Mouse (Mus musculus): Measurements from ENCODE around the gene S1pr4. TPM values are rescaled to one million over a fixed set of nuclear protein-coding genes. Genes with fewer than 3 reads are reported as not detected.
A peak's percentile ranks its signal among the peaks of the same experiment; 100 is the strongest.

The S1pr4 gene
- polyA plus RNA-seq, 1 experiment = 0.94 TPM

DNA sequence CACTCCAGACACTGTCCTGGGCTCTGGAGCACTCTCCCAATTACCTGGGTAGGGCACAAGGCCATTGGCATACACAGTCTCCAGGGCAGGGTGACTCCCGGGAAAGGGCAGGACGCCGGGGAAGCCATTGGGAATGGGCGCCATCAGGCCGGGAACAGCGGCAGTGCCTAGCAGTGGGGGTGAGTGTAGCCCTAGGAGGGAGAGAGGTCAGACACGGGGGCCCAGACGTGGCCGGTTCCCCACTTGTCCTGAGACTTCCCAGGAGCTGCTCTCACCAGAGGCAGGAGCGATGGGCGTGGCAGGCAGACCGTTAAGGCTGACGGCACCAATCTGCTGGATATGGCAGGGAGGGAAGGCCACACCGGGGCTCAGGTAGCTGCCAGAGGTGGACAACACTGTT lies 33.1 kb downstream of the S1pr4 start:
- DNase-seq (ENCODE audit: extremely low spot score in 1 of 2, low spot score in 1 of 2) = no peak

DNA sequence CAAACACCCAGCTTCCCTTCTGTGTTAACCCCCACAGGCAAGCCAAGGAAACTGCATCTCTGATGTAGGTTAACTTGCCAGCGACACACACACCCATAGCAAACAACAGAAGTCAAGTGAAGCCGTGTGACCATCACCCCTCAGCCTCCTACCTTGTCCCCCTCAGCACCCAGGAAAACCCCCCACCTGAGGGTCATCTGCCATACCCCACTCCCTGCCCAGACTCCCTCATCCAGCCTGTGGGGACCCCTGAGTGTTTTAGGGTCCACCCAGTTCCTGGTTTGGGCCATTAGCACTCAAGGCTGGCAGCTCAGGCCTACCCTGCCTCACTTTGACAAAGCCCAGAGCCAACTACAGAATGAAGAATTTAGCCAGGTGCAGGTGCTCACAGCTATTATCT lies 33.9 kb downstream of the S1pr4 start:
- no peak for DNase-seq (ENCODE audit: extremely low spot score in 1 of 2, low spot score in 1 of 2)

DNA sequence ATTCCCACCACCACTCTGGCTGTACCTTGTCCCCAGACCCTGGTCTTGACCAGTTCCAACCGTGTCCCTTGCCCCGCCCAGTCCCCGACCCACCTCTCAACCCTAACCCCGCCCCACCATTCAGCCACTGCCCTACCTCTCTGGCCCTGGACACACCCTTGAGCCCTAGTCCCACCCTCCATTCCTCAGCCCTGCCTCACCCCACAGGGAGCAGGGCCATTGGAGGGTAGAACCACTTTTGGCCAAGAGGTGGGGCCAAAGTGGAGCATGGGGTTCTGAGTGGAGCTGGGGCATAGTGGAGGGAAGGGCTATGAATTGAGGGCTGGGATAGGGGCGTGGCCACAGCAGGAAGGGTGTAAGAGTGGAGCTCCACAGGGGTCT lies 34.7 kb downstream of the S1pr4 start:
- DNase-seq (ENCODE audit: extremely low spot score in 1 of 2, low spot score in 1 of 2) = no peak

DNA sequence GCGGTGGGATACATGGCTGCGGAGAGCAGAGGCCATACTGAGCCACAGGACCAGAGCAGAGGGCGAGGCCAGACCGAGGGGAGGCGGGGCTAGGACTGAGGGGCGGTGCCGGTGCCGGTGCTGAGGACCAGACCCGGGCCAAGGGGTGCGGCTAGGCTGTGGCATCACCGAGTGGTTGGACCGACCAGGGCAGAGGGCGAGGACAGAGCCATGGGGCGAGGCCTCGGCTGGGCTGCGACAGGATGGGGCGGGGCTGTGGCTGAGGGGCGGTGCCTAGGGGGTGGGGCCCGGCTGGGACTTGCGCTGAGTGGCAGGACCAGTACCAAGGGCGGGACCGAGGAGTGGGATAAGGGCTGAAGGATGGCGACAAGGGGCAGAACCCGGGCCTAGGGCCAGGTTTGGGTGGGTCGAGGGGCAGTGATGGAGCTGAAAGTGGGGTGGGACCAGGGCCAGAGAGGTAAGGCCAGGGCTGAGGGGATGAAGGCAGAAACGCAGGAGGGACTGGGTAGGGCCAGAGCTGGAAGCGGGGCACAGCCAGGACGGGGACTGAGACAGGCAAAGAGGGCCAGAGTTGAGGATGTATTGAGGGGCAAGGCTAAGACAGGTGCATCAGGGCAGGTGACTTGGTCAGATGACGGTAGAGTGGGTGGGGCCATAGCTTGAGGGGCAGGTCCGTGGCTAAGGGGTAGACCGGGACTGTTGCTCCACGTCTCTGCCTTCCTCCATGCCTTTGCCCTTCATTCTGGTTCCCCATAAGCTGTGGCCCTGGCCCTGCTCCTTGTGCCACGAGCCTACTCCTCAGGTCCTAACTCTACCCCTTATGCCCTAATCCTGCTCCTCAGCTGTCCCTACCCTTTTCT lies 35.3 kb downstream of the S1pr4 start:
- DNase-seq (ENCODE audit: extremely low spot score in 1 of 2, low spot score in 1 of 2) = peak in 1 of 2 experiments; percentile 20

DNA sequence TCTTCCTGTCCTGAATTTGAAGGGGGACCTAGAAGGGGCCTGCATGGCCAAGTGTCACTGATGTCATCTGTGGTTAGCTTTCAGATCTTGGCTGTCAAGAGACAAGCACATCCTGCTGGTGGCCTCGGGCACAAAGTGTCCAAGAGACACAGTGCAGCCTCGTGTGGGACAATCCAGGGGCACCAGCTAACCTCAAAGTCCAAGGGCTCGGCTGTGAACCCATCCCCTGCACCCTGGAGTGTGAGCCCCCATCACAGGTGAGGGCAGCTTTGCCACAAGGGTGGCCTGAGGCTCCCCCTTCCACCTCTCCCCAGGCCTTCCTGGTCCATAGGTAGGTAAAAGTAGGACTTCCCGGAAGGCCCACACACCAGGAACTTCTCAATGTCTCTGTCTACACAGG lies 36.4 kb downstream of the S1pr4 start:
- peak in 1 of 2 experiments; percentile 2 for DNase-seq (ENCODE audit: extremely low spot score in 1 of 2, low spot score in 1 of 2)

DNA sequence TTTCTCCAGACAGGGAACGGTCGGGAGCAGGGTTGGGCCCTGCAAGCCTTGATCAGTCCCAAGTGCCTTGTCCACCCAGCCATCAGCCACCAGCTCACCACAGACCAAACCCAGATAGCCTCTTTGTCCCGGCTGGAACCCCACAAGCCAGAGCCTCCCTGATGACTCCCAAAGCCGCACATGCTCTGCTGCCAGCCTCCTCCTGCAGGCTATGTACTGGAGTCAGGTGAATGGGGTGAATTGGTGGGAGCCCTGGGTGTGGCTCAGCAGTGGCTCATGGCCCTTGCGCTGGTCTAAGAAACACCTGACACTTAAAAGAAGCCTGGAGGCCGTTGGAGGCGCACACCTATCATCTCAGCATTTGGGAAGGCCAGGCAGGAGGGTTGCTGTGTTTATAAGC lies 37.0 kb downstream of the S1pr4 start:
- DNase-seq (ENCODE audit: extremely low spot score in 1 of 2, low spot score in 1 of 2) = no peak

DNA sequence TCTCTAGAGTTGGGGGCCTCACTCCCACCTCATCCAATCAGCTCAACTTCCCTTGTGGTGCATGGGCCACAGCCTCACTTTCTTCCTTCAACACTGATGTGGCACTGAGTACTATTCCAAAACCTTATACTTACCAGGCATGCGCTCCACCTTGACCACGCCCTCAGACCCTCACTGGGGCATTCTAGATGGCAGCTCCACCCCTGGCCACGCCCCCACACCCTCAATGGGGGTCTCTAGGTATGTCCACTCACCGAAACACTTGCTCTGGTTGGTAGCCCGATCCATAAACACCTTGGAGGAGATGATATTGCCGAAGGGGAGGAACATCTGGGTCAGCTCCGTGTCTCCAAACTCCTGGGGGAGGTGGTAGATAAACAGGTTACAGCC lies 37.5 kb downstream of the S1pr4 start:
- DNase-seq (ENCODE audit: extremely low spot score in 1 of 2, low spot score in 1 of 2) = no peak

DNA sequence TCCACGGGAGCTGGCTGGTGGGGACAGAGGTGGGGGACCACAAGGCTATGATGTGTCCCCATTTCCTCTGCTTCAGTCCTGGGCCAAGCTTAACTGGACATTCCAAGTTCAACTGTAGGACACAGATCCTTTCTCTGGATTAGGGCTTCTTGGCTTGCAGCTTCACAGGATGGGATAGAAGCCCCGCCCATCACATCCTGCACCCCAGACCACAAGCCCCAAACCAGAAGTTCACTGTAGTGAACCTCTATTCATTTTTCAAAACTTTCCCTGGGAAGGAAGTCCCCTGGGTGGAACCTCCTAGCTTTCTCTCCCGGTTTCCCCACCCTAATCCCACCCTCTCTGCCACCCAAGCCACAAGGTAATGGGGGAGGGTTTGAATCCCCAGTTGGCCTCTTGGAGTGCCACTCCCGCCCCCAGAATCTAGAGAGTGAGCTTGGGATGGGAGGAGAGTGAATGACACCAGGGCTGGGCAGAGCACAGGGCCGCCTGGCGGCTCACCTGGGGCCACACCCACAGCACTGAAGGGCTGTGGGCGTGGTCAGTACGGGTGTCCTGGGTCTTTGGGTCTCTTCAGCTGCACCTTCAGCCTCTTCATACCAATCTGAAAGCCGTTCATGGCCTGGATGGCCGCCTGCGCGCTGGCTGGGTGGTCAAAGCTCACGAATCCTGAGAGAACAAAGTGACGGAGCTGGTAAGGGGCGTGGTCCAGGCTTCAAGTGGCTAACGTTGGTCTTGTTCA lies 38.1 kb downstream of the S1pr4 start:
- DNase-seq (ENCODE audit: extremely low spot score in 1 of 2, low spot score in 1 of 2) = no peak

DNA sequence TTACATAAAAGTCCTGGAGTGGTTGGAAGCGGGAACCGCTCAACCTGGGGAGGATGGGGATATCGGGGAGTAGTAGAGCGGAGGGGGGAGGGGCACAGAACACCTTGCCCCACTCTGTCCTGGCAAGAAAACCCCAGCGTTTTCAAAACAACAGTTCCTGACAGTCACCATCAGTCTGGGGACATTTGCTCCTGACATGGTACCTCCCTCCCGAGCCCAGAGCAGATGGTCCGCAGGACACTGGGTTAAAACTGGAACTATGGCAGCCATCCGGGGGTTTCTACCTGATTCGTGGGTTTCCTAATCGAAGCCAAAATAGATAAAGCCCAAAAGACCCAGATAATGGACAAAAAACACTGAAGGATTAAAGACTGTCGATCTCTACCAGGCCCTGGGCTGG lies 39.0 kb downstream of the S1pr4 start:
- no peak for DNase-seq (ENCODE audit: extremely low spot score in 1 of 2, low spot score in 1 of 2)

DNA sequence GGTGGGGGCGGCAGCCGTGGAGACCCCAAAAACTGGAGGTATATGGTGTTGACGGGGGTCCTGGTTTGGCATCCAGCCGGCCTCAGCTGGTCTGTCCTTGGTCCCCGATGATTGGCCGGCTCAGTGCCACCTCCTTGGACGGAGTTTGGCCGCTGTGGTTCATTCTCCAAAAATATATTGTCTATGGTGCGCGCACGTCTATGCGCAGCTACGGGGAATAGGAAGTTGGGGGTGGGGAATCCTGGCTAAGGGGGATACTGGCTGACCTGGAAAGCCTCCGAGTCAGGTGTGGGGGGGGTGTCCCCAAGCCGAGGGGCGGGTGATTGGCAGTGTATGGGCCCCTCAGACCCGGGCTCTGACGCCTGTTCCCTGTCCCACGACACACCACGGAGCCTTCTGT lies 39.5 kb downstream of the S1pr4 start:
- no peak for DNase-seq (ENCODE audit: extremely low spot score in 1 of 2, low spot score in 1 of 2)

DNA sequence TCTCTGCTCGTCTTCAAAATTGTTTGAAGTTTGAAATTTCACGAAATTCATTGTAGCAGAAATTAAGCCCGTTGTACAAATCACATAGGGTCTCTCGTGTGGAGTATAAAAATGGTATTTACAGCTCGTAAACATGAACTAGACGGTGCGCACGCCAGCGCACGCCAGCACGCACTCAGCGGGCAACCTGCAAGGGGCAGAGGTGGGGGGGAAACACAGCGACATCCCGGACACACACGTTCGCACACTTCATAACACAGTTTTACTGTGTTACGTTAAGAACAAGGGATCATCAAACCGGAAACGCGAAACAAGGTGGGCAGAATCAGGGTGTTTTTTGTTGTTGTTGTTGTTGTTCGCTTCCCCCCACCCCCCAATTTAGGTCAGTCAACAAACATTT lies 40.5 kb downstream of the S1pr4 start:
- DNase-seq (ENCODE audit: extremely low spot score in 1 of 2, low spot score in 1 of 2) = no peak

DNA sequence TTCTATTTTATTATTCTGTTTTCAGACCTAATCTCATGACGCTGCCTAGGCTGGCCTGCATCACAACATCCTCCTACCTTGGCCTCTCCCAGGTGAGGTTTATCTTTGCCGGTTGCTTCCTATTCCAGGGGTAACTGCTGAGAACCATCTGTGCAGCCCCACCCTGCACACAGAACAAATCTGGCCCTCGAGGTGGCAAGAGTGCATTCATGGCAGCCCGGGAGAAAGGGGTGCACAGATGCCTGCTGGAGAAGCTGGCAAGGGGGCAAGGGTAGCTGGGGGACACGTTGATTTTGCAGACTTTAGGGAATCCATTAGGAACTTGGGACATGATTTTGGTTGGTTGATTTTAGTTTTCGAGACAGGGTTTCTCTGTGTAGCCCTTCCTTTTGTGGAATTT lies 41.7 kb downstream of the S1pr4 start:
- DNase-seq (ENCODE audit: extremely low spot score in 1 of 2, low spot score in 1 of 2) = no peak

DNA sequence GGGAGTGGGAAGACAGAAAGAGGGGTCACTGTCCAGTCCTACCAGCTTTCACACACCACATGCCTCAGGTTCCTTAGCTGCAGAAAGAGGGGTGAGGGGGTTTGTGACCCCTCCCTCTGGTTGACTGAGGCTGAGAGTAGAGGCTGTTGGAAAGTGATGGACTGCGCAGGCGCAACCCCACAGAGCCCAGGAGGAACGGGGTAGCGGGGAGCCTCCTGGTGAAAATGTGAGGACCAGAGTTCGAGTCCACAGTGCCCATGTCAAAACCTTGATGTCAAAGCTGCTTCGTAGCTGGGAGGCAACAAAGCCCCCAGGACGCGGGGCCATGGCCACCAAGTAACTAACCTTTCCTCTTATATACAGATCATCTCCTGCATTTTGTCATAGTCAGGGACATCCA lies 42.3 kb downstream of the S1pr4 start:
- no peak for DNase-seq (ENCODE audit: extremely low spot score in 1 of 2, low spot score in 1 of 2)

DNA sequence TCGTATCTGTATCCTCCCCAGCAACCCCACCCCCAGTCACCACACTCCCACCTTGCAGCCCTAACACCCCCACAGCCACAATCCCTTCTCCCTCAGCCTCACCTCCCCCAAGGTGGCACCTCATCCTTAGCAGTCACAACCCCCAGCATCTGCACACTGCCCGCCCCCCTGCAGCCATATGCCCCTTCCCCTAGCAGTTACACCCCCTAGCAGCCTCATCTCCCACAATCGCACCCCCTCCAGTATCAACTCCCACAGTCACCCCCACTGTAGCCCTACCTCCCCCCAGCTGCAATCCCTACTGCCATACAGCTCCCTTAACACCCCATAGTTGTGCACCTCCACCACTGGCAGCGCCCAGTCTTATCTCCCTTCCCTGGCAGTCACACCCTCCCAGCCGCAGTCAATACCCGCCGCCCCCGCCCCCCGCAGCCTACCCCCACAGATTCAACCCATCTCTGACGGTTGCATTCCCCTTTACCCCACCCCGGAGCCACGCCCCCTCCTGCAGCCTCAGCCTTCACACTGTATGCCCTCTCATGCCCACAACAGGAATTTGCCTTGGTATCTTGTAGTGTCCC lies 42.9 kb downstream of the S1pr4 start:
- no peak for DNase-seq (ENCODE audit: extremely low spot score in 1 of 2, low spot score in 1 of 2)

DNA sequence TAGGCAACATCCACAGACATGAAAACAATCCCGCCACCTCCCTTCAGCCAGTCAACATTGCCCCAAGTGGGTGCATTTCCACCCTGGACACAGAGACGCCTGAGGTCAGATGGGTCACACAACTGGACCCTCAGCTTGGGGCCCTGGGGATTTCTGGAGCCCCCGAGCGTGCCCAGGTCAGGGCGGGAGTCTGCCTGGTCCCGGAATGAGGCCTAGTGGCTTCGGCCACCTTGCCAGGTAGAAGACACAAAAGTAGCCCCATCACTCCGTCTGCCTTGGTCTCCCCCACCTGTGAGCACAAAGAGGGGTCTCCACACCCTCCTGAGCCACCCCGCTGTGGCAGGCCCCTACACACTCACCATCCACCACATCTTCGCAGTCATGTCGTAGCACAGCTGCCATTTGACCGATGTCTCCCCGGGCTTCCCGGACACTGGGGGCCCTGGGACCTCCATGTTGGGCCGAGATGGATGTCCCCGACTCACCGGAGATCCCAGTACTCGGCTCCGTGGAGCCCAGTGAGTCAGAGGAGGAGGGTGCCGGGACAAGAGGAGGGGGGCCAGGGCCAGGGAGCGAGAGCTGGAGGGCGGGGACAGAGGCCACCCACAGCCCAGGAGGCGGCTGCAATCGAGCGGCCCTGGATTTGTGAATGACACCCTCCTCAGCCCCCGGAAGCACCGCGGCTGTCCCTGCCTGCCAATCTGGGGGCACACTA lies 44.6 kb downstream of the S1pr4 start, which contains the start of gene Nfic:
TSS of gene Nfic (minus strand) at position 455 of the 715 bp plus-strand sequence.
- no peak for DNase-seq (ENCODE audit: extremely low spot score in 1 of 2, low spot score in 1 of 2)

DNA sequence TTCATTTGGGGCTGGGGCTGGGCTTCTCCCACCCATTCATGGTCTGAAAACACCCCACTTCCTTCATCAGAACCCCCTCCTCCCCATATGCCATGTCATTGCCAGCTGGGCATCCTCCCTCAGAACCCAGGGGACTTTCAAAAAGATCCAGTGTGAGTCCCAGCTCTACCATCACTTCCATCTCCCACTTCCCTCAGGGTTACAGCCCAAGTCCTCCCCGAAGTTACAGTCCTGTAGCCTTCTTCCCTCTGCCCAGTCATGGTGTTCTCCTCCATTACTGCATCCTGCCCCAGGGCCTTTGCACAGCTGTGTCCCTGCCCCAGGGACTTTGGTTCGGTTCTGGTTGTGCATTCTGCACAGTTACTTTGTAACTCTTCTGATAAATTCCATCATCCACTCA lies 45.8 kb downstream of the S1pr4 start:
- no peak for DNase-seq (ENCODE audit: extremely low spot score in 1 of 2, low spot score in 1 of 2)

DNA sequence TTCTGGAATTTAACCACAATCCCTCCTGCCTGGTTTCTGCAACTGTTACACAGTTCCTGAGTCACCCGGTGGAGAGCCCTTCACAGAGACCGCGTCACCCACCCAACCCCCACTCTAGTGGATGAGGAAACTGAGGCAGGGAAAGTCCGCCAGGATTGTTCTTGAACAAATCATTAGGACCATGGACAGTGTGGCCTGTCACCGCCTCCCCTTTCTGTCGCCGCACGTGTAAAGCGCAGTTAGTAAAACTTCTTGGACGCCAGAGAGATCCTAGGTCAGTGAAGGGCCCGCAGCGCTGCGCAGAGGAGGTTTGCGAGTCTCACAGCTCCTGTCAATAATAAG lies 47.0 kb downstream of the S1pr4 start:
- no peak for DNase-seq (ENCODE audit: extremely low spot score in 1 of 2, low spot score in 1 of 2)

DNA sequence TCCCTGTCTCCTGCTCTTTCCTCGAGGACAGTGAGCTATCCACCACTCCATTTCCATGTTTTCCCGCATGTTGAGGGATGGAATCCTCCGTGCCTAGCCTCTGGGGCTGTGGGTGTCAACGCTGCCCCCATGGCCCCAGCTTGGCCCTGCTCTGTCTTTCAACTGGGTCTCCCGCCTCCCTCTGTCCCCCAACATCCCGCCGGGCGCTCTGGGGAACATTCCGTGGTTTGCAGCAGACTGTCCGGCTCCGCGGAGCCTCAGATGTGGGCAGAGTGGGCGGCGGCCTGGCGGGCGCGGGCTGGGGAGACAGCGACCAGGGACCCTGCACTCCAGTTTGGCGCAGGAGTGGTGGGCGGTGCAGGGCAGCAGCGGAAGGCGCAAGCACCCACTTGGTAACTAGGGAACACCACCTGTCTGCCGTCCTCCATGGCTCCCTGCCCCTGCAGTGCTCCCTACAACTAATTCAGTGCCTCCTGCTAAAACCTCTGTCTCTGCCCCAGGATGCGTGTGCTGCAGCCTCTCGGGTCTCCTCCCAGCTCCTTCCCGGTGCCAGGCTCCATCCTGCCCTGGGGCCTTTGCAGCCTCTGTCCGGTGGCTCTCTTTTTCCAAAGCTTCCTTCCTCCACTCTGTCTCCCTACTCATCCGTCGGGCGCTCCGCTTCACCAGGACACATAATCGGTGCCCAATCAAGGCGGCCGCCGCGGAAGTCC lies 47.5 kb downstream of the S1pr4 start:
- no peak for DNase-seq (ENCODE audit: extremely low spot score in 1 of 2, low spot score in 1 of 2)

DNA sequence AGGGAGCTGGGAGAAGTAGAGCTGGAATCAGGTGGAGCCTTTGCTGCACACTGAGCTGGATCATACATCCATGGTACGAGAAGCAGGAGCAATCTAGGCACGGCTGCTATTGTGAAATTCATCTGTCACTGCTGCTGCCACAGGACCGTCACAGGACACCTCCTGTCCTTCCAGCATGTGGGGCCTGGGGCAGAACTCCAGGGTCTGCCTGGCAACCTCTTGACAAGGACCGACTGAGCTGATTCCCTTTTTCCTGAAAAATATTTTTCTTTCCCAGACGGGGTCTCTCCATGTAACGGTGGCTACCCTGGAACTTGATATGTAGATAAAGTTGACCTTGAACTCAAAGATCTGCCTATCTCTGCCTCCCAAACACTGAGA lies 48.6 kb downstream of the S1pr4 start:
- DNase-seq (ENCODE audit: extremely low spot score in 1 of 2, low spot score in 1 of 2) = no peak

DNA sequence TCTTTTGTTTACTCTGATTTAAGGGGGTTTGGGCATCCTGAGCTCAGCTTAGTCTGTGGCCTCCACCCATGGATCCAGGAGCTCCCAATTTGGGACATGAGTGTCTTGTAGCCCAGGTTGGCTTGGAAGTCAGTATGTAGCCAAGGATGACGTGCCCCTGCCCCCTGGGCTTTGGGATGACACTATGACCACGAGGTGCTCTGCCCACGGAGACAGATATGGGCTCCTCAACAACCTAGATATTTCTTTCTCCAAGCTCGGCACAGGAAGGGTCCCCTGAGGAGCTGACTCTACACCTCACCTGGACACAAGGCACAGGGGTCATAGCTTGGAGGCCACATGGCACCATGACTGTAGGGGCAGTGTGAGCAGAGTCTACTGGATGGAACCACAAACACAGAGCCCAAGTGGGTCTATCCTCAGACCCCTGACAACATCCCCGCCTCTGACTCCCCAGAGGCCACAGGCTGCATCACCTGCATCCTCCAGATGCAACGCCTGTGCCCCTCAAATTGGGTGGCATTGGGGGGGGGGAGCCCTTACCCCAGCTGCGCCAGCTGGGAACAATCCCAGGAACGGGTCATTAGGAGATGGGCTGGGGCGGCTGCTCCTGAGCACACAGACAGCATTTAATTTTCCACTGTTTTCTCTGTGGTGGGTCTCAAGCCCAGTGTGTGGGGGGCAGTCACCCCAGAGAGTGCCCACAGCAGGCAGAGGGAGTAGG lies 49.1 kb downstream of the S1pr4 start:
- no peak for DNase-seq (ENCODE audit: extremely low spot score in 1 of 2, low spot score in 1 of 2)

Measured in frontal cortex, adult 2 months (tissue).